Mouse (Mus musculus): Measurements from ENCODE around the gene Olfr12.

Gene Olfr12

DNA sequence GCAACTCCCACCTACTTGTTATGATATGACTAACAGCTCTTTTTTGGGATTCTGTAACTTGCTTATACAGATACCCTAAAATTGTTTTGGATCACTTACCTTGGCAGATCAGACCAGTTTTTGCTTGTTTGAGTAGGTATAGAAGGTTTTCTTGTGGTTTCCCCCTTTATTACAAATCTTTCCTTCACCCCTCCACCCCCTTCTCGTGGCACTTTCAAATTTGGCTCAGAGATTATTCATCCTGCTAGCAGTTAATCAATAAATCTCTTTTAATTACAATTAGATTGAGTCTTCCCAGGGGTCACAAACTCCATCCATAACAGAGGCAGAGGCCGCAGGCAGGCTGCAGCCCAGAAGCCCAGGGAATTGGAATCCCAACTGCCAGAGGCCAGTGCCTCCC is at the start of gene Olfr12:
TSS of gene Olfr12 (plus strand) at position 301 of the 400 bp plus-strand sequence.
- DNase-seq (ENCODE audit: low read depth in 2 of 2, low spot score in 2 of 2), result no peak

DNA sequence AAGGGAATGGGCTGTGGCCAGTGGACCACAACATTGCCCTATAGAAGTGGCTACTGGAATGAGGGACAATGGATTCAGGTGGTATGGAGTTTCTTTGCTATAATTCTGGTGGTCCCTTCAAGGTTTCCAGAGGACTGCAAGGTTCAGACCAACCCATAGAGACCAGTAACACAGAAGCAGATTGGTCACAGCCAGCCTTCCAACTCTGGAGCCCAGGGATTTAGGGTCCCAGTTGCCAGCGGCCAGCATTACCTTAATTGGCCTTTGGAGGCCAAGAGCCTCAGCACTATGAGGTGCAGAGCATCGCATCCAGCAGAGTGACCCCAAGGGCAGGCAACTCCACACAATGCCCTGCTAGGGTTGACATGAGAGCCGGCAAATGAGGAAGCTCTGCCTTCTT is 46.6 kb upstream of the Olfr12 start, which contains the start of gene Olfr1413:
TSS of gene Olfr1413 (plus strand) at position 301 of the 400 bp plus-strand sequence.
- DNase-seq (ENCODE audit: low read depth in 2 of 2, low spot score in 2 of 2), result no peak

DNA sequence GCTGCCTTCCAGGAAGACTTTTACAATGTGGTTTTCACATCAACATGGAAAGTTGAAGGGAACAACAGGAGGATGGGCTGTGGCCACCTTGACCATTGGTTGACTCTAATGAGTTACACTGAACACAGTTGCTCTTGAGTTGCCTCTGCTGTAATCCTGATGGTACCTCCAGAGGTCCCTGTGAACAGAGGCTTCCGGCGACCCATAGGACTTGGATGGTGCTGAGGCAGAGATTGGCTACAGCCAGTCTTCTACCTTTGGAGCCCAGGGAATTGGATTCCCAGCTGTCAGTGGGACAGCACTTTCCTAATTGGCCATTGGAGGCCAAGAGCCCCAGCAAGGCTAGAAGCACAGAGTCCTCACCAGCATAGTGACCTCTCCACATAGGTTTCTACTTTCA is 32.1 kb upstream of the Olfr12 start, which contains the start of gene Olfr1412:
TSS of gene Olfr1412 (plus strand) at position 301 of the 400 bp plus-strand sequence.
- DNase-seq (ENCODE audit: low read depth in 2 of 2, low spot score in 2 of 2), result no peak

DNA sequence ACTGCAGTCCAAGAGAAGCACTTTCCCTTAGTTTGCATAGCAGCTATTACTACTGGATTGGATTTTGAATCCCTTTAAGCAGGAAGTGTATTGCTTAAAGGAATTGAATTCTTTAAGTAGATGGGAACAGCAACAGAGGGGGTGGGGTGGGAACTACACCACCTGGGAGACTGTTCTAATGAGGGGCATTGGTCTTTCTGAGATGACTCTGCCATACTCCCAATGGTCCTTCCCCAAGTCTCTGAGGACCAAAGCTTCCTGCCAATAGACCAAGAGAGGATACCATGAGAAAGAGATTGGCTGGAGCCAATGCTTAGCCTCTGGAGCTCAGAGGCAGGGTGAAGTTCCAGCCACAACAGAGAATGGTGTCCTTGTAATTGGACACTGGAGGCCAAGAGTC is 23.5 kb upstream of the Olfr12 start, which contains the start of gene Olfr1411:
TSS of gene Olfr1411 (plus strand) at position 301 of the 400 bp plus-strand sequence.
- no peak for DNase-seq (ENCODE audit: low read depth in 2 of 2, low spot score in 2 of 2)

DNA sequence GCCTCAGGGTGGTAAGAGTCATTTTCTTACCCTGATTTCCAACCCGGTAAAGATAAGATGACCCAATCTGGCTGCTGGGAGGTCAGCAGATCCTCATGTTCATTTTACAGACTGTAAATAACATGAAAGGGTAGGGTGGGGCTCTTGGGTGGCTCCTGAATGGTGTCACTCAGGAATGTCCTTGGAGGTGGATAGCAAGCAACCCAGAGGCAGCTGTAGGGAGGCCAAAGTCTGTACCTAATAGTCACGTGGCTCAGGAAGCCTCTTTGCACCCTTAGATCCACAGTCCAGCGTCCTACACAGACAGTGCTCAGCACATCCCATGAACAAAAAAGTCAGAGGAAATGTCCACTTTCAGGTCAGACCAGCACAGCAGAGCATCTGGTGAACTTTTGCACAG is 21.6 kb upstream of the Olfr12 start:
- no peak for DNase-seq (ENCODE audit: low read depth in 2 of 2, low spot score in 2 of 2)

DNA sequence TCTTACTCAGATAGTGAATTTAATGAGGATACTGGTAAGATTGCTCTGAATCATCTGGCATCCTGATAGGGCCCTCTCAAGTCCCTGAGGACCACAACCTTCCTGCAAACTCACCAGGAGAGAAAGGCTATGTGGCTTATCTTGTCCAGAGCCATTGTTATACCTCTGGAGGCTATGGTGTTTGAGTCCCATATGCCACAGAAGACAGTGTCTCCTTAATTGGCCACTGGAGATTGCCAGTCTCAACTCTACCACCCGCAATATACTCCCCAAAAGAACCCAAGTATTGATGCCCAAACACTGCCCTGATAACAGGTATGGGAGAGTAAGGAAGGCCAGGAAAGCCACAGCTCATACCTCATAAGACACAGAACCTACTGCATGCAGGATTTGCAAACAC is 12.1 kb upstream of the Olfr12 start, which contains the start of gene Olfr1410:
TSS of gene Olfr1410 (plus strand) at position 301 of the 400 bp plus-strand sequence.
- no peak for DNase-seq (ENCODE audit: low read depth in 2 of 2, low spot score in 2 of 2)

DNA sequence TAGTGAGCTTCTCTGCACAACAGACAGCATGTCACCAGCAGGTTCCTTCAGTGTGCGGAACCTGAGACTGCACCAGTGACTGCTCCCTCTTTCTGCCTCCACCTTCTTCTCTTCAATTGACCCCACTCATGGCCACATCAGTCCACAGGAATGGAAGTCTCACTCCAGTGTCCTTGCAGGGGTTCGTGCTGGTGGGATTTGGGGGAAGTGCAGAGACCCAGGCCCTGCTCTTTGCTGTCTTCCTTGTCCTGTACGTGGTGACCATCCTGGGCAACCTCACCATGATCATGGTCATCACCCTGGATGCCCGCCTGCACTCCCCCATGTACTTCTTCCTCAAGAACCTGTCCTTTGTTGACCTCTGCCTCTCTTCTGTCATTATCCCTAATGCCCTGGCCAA is 9.9 kb upstream of the Olfr12 start:
- DNase-seq (ENCODE audit: low read depth in 2 of 2, low spot score in 2 of 2), result no peak

DNA sequence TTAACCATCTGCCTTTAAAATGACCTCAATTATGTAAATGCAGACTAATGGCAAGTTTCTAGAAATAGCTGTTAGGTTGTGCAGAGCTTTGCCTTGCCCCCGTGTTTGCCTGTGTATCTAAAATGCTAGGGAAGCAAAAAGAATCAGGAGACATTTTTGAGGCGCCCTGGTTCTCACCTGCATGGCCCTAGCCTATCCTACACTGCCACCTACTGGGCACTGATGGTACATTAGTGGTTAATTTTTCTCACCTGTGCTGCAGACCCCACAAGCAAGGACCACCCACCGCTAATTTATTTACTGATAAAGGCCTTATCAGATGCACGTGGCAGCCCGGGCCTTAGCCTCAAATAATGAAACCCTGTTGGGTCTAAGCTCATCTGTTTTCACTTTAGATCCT is 6.6 kb upstream of the Olfr12 start:
- peak; percentile 57 to 71 for DNase-seq (ENCODE audit: low read depth in 2 of 2, low spot score in 2 of 2)

DNA sequence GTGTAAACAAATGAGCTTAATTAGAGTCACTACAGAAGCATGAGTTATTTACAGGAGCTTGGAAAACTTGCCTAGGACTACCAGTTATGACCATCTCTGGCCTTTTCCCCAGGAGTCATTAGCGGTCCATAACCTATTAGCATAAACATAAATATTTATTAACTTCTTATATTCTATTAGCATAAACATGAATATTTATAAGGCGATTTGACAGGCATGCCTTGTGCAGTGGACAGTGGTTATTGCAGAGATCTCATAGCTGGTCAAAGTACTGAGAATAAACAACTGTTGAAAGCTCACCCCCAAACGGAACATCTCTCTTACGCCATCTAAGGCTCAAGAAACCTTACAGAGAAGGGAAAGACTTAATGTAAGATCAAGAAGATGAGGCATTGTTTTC is 4.4 kb upstream of the Olfr12 start:
- no peak for DNase-seq (ENCODE audit: low read depth in 2 of 2, low spot score in 2 of 2)

DNA sequence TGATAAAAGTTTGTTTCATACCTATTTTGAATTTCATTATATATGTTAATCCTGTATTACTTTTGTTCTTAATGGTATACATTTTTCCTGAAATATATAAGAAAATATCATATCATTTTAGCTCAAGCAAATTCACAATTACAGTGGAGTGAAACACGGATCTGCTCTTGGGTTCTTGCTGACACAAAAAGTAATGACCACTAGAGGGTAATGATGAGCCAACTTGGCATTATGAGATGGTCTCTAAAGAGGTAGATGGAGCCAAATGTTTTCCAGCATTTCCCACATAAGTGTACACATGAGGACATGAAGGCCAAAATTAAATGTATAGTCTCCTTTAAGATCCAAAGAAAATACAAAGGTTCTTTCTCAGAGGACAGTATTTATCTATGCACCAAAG is 3.1 kb upstream of the Olfr12 start:
- DNase-seq (ENCODE audit: low read depth in 2 of 2, low spot score in 2 of 2), result no peak

DNA sequence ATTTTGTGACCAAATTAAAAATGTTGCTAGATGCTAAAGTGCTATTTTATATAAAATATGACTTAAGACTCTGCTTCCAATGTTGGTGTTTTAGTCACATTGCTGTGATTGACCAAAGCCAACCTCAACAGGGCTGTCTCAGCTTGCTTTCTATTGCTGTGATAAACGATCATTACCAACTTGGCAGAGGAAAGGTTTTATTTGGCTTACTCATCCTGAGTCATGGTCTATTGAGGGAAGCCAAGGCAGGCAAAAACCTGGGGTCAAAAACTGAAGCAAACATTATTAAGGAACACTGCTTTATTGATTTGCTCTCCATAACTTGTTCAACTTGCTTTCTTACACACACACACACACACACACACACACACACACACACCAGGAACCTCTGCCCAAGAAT is 1.5 kb upstream of the Olfr12 start:
- DNase-seq (ENCODE audit: low read depth in 2 of 2, low spot score in 2 of 2), result no peak

DNA sequence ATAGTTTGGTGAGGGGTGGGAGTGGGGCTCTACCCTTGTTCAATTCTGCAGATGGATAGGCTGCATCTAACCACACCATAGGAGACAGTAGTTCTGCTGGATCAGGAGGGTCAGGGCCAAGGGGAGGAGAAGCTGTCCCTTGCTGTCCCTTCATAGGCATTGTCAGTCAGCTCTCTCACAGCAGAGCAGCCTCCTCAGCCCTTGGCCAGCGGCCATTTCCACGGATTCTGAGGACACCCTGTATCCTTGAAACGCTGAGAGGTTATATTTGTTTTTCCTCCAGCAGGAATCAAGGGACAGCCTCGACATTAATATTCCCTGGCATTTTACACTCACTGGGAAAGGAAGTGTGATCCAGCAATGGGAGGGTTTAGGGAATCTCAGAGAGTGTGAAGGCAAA is 772 bp downstream of the Olfr12 start:
- no peak for DNase-seq (ENCODE audit: low read depth in 2 of 2, low spot score in 2 of 2)

DNA sequence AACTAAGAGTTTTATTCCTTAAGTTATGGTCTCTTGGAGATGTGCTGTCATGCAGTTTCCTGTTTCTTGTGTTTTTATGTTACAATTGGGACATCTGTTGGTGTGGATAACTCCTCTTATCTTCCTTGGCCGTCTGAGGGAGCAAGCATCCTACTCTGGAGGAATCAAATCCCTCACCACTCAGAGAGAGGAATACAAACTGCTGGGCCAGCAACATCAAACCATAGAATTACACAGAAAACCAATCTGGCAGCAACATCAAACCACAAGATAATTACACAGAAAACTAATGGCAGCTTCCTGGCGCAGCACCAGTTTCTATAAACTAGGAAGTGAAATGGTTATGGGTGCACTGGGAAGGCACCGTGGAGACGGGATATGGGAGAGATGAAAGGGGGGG is 10.6 kb downstream of the Olfr12 start:
- no peak for DNase-seq (ENCODE audit: low read depth in 2 of 2, low spot score in 2 of 2)

DNA sequence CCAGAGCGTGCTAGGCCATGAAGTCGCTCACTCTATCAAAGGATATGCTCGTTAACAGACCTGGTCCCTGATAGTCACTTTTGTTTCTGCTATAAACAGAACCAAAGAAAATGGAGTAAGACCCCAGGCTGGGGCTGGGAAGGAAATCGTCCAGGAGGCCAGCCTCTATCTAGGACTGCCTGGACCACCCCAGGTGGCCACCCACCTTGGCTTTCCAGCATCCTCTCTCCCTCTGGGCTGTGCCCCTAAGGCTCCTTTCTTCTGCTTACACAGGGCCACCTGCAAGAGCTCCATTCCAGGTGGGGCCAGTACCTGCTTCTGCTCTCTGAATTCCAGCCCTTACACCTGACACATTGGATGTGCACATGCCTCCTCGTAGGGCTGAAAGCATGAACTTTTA is 14.6 kb downstream of the Olfr12 start:
- DNase-seq (ENCODE audit: low read depth in 2 of 2, low spot score in 2 of 2), result no peak

DNA sequence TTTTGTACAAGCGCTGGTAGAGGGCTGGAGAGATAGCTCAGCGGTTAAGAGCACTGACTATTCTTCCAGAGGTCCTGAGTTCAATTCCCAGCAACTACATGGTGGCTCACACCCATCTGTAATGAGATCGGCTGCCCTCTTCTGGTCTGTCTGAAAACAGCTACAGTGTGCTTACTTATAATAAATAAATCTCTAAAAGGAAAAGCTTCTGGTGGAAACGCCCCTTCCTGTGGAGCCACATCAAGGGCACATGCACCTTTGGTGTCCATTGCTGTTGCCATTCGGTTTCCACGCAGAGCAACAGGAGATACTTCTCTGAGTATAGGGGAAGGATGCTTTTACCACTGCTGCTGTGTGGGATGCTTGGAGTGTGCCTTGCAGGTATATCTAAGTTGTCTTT is 15.4 kb downstream of the Olfr12 start:
- DNase-seq (ENCODE audit: low read depth in 2 of 2, low spot score in 2 of 2), result peak in 1 of 2 experiments; percentile 30

DNA sequence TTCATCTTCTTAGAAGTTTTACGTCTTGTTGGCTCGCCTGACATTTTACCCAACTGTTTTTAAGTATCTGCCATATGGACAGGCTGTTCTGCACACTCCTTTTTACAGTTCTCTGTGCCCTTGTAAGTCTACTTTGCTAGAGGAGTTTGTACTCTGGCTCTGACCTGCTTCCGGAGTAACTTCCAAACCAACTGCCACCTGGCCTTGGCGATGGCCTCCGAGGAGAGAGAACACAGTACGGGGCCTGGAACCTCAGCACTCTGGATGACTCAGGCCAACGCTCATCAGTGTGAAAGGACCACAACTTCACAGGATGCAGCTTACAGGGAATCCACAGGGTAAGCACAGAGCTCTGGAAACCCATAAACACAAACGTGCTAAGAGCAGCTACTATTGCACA is 16.1 kb downstream of the Olfr12 start:
- no peak for DNase-seq (ENCODE audit: low read depth in 2 of 2, low spot score in 2 of 2)

DNA sequence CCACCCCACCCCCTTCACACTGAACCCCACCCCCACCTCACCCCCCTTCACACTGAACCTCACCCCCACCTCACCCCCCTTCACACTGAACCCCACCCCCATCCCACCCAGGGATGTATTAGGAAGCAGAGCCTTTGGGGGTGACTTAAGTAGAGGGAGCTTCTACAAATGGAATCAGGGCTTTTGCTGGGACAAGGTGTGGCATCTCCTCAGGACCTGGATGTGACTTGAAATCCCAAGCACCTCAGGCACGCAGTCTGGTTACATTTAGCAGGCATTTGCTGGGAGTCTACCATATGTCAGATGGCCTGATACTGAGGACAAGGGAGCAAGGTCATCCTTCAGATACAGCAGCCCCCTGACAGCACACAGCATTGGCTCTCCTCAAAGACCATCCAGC is 17.0 kb downstream of the Olfr12 start:
- DNase-seq (ENCODE audit: low read depth in 2 of 2, low spot score in 2 of 2), result no peak

DNA sequence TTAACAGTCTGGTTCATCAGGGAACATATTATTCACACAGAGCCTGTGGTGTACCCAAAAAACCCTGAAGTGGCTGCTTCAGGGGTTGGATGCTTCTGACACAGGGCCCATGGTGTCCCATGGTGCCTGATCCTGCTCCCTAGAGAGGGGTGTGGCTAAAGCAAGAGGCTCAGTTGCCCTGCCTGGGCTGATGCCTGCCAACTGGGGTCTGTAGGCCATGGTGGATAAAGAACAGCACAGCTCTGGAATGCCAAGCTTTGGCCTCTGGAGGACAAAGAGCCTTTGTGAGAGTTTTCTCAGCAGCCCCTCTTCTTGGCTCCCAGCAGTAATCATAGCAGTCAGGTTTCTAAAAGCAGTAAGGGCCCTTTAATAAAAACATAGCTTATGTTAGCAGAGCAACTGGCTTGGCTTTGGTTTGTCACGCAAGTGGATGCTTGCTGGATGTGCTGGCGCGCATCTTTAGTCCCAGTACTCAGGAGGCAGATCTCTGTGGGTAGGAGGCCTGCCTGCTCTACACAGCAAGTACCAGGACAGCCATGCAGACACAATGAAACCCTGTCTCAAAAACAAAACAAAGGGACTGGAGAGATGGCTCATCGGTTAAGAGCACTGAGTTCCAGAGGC is 17.5 kb downstream of the Olfr12 start:
- DNase-seq (ENCODE audit: low read depth in 2 of 2, low spot score in 2 of 2), result no peak

DNA sequence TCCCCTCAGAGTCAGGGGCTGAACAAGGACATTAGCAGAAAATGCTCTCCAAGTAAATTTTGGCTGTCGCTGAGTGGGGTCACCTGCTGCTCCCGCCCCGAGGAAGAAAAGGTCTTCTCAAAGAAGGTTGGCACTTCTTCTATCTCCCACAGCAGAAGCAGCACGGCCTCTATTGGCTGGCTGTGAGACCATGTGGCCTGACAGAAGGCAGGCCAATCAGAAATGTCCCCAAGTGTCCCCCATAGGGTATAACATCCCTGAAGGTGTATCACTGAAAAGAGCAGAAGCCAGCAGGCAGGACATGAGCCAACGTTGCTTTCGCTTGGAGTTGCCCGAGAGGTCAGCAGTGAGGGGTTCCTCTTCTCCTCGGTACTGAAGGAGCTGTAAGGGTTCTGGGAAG is 18.4 kb downstream of the Olfr12 start:
- no peak for DNase-seq (ENCODE audit: low read depth in 2 of 2, low spot score in 2 of 2)

DNA sequence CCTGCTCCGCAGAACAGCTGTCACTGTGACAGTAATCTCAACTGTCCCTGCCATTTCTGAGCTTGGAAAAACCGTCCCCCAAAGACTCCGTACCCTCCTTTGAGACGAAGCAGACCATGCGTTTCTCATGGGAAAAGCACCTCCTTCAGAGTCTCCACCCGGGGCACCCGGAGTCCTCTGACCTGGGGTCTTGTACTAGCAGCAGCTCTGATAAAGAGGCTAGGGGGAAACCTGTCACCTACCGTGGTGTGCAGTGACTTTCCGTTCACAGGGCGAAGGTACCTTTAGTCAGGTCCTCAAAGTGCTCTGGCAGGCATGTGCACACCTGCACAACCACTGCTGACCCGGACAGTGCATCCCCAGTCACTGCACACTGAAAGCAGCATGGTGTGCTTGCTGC is 19.1 kb downstream of the Olfr12 start:
- DNase-seq (ENCODE audit: low read depth in 2 of 2, low spot score in 2 of 2), result no peak

DNA sequence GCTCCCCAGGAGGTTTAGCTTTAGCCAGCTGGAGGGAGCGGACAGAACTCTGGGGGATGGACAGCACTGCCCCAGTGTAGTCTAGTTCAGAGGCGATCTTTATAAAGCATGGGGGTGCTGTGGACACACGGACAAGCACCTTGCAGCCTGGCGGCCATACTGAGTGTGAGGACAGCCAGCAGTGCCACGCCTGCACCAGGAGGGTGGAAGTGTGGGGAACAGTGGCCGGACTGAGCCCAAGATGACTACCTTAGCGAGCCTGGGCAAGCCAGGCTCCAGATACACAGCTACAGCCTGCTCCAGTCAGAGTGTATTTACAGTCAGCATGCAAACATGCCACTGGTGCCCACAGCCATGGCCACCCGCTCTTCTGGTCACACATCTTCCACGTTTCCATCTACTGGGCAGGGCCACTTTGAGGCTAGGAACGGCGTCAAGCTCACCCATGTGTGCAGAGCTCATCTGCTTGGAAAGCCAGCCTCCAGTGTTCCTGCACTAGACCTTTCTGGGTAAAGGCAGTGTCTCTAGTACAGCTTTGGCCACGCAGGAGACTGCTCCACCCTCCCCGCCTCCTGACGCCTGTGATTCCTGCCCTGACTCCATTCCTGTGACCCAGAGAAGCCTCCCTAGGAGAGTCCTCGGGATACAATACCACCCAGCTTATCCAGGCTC is 20.0 kb downstream of the Olfr12 start:
- DNase-seq (ENCODE audit: low read depth in 2 of 2, low spot score in 2 of 2), result no peak

DNA sequence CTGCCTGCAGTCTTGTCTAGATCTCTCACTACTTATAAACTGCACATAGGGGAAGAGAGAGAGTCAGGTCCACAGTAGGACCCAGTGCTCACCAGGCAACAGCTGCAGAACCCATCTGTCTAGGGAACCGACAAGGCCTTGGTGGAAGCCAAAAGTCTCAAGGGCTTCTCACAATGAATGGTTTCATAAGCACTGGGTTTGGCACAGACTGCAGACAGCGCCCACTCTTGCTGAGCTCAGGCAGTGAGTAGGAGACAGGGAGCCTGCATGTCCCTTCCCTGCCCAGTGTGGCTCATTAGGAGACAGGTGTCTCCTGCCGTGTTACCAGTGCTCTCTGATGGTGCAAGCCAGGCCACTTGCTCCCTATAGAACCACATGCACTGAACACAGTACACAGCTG is 20.6 kb downstream of the Olfr12 start:
- DNase-seq (ENCODE audit: low read depth in 2 of 2, low spot score in 2 of 2), result no peak

DNA sequence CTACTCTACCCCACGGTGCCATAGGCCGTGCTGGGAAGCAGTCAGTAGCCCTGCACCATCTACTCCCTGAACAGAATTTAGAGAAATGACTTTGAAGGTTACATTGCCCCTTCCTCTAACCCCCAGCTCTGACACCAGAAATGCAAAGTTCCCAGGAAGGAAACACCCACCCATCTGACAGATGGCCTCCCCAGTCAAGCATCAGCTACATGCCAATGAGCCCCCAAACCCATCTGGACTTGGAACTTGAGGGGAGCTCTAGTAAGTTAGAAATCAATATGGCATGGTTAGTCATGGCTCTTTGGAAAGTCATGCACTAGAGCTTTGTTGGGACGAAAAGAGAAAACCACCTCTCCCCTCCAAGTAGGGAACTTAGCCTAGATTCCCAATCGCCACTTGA is 21.1 kb downstream of the Olfr12 start:
- no peak for DNase-seq (ENCODE audit: low read depth in 2 of 2, low spot score in 2 of 2)

Measured in CD8-positive naive resting alpha-beta T cell, adult 2 months (primary cell).